Mouse (Mus musculus): Measurements from ENCODE around the gene Slc23a3.

The Slc23a3 gene

GRCm38 (mm10) chr1:75133421-75134207, at the start of gene Slc23a3:
Slc23a3 (minus strand) TSS chr1:75133890.
- DNase-seq (ENCODE audit: low spot score in 2 of 2), result no peak

- no peak for DNase-seq (ENCODE audit: low spot score in 2 of 2)
These were observed 48.5 kb upstream of the Slc23a3 start for GRCm38 (mm10) chr1:75182160-75182559.

- no peak for DNase-seq (ENCODE audit: low spot score in 2 of 2)
These were observed 47.7 kb upstream of the Slc23a3 start for GRCm38 (mm10) chr1:75181377-75181870.

- no peak for DNase-seq (ENCODE audit: low spot score in 2 of 2)
These were observed 47.1 kb upstream of the Slc23a3 start for GRCm38 (mm10) chr1:75180741-75181140.

GRCm38 (mm10) chr1:75180105-75180590, 46.5 kb upstream of the Slc23a3 start, which contains the start of gene Abcb6:
Abcb6 (minus strand) TSS chr1:75180392.
- DNase-seq (ENCODE audit: low spot score in 2 of 2), result peak; percentile 96 to 98

GRCm38 (mm10) chr1:75179334-75180104, 45.8 kb upstream of the Slc23a3 start:
- DNase-seq (ENCODE audit: low spot score in 2 of 2), result peak; percentile 80 to 83

- DNase-seq (ENCODE audit: low spot score in 2 of 2), result peak; percentile 97
These were observed 35.1 kb upstream of the Slc23a3 start, which contains the start of gene Zfand2b for GRCm38 (mm10) chr1:75168472-75169464. Zfand2b (plus strand) TSS chr1:75168646.

- peak in 1 of 2 experiments; percentile 27 for DNase-seq (ENCODE audit: low spot score in 2 of 2)
These were observed 34.4 kb upstream of the Slc23a3 start for GRCm38 (mm10) chr1:75168093-75168471.

- DNase-seq (ENCODE audit: low spot score in 2 of 2), result no peak
These were observed 26.5 kb upstream of the Slc23a3 start for GRCm38 (mm10) chr1:75160256-75160617.

- DNase-seq (ENCODE audit: low spot score in 2 of 2), result no peak
These were observed 26.0 kb upstream of the Slc23a3 start for GRCm38 (mm10) chr1:75159540-75160255.

- no peak for DNase-seq (ENCODE audit: low spot score in 2 of 2)
These were observed 25.3 kb upstream of the Slc23a3 start for GRCm38 (mm10) chr1:75158990-75159389.

GRCm38 (mm10) chr1:75155837-75156236, 22.1 kb upstream of the Slc23a3 start:
- no peak for DNase-seq (ENCODE audit: low spot score in 2 of 2)

GRCm38 (mm10) chr1:75148727-75149126, 15.0 kb upstream of the Slc23a3 start:
- DNase-seq (ENCODE audit: low spot score in 2 of 2), result peak in 1 of 2 experiments; percentile 10

- DNase-seq (ENCODE audit: low spot score in 2 of 2), result no peak
These were observed 13.9 kb upstream of the Slc23a3 start for GRCm38 (mm10) chr1:75147411-75148135.

- DNase-seq (ENCODE audit: low spot score in 2 of 2), result no peak
These were observed 11.9 kb upstream of the Slc23a3 start for GRCm38 (mm10) chr1:75145589-75145988.

GRCm38 (mm10) chr1:75142301-75143261, 8.9 kb upstream of the Slc23a3 start, which contains the start of the genes Cnppd1 and Retreg2:
Cnppd1 (minus strand) TSS chr1:75142711.
Retreg2 (plus strand) TSS chr1:75142778.
- DNase-seq (ENCODE audit: low spot score in 2 of 2), result peak; percentile 97 to 98

- peak; percentile 64 to 68 for DNase-seq (ENCODE audit: low spot score in 2 of 2)
These were observed 7.9 kb upstream of the Slc23a3 start for GRCm38 (mm10) chr1:75141486-75142190.

Measured in right cerebral cortex, postnatal 10 days (tissue).